Mouse (Mus musculus) lung, embryonic 15.5 days (tissue): ENCODE data around the gene Amotl2. TPM values are rescaled to one million over a fixed set of nuclear protein-coding genes. Genes with fewer than 3 reads are reported as not detected.

Experiments
- ATAC-seq: fragments of 200-750 bp; cut with Nextera tagmentation; 2 replicates; pipeline ENCODE4 v1.8.0; 2017; ENCODE audit warnings: moderate number of reproducible peaks, borderline replicate concordance; ENCODE audit not compliant: low FRiP score, low TSS enrichment; ENCODE audit errors: extremely low read depth
- H3K27ac ChIP-seq: fragments of 300-500 bp; sonication (generic); 2 replicates; pipeline ENCODE4 v1.5.1; 2015; ENCODE audit warnings: moderate library complexity, mild to moderate bottlenecking, inconsistent platforms
- H3K27me3 ChIP-seq: fragments of 300-500 bp; sonication (generic); 2 replicates; pipeline ENCODE4 v1.6.1; 2015; ENCODE audit warnings: inconsistent platforms
- H3K36me3 ChIP-seq: fragments of 300-500 bp; sonication (generic); 2 replicates; pipeline ENCODE4 v1.6.1; 2015; ENCODE audit warnings: inconsistent platforms
- H3K4me1 ChIP-seq: fragments of 300-500 bp; sonication (generic); 2 replicates; pipeline ENCODE4 v1.6.1; 2015; ENCODE audit warnings: inconsistent platforms
- H3K4me2 ChIP-seq: fragments of 300-500 bp; sonication (generic); 2 replicates; pipeline ENCODE4 v1.6.1; 2015; ENCODE audit warnings: inconsistent platforms, mild to moderate bottlenecking, moderate library complexity
- H3K4me3 ChIP-seq: fragments of 300-500 bp; sonication (generic); 2 replicates; pipeline ENCODE4 v1.5.1; 2015; ENCODE audit warnings: mild to moderate bottlenecking, inconsistent platforms
- H3K9ac ChIP-seq: fragments of 300-500 bp; sonication (generic); 2 replicates; pipeline ENCODE4 v1.6.1; 2015; ENCODE audit warnings: inconsistent platforms
- H3K9me3 ChIP-seq: fragments of 300-500 bp; sonication (generic); 2 replicates; pipeline ENCODE4 v1.6.1; 2016; ENCODE audit warnings: inconsistent platforms
- WGBS: fragments of 180-500 bp; shearing (Covaris S2); methylation state at CpG from one replicate; pipeline ENCODE4 v1.1.7; 2015; 5-methylcytosine and 5-hydroxymethylcytosine counted together
- polyA plus RNA-seq: library from polyadenylated mRNA; unstranded; fragments of >200 nt; fragmentation: Nextera tagmentation; extraction: Ambion mirVana; gene quantifications from 2 replicates; pipeline ENCODE4 v1.2.1, GENCODE M21; 2015

Gene Amotl2
- polyA plus RNA-seq, 1 experiment from 2014 or later = 47.0 TPM

DNA sequence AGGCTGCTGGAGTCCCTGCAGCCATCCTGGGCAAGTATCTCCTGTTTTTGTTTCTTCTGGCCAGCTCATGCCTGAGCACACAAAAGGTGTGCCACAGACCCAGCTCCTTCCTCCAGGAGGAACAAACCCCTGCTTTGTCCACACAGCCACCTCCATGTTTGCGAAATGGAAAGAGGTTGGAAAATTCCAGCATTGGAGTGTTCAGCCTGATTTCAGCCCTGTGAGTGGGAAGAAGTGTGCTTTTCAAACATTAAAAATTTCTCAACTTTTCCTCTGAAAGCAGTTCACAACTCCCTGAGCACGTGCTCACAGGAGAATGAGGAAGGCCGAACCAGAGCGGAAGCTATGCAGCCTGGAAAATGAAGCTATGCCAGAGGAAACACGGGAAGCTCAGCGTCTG, 15.4 kb upstream of the Amotl2 start:
- Histone ChIP-seq H3K4me2 (no peak overlapping the region), H3K4me3 (no peak overlapping the region), H3K27me3 (no peaks in the 10 kb centered on the region), H3K36me3 (no peaks in the 10 kb centered on the region), H3K27ac (peak overlapping the region; percentile 85), H3K9me3 (no peaks in the 10 kb centered on the region), H3K4me1 (no peaks in the 10 kb centered on the region), H3K9ac (no peak overlapping the region)
- 0 out of 2 replicates have a peak, but pooled peaks have one; percentile 39 for ATAC-seq
- 55% methylated on average over 6 of the region's 6 CpGs for WGBS

DNA sequence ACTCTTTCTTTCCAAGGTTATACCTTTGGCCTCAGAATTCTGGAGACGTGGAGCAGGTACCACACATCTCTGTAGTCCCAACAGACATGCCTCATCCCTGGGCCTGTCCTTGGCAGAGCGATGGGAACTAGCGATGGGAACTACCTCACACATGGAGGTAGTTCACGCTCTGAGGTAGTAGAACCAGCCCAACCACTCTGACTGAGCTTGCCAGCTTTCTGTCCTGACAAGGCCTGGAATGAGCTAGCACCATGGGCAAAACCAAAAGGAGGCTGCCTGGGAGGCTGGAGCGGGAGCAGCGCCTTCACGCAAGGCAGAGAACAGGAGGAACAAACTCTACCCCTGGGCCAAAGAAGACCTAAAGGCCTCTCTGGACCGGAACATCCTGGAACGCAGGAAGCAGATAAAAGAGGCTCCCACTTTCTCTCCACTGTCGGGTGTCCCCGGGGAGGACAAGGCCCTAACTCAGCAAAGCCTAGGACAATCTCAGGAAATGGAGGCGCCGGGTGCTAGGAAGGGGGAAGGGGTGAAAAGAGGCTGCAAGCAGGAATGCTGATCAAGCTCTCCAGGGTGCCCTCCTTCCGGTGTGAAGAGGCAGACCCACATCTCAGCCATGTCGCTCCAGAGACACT, 6.9 kb upstream of the Amotl2 start:
- no peak overlapping the region for H3K9ac ChIP-seq
- no peaks in the 10 kb centered on the region for H3K27me3 ChIP-seq
- ATAC-seq = no peak
- no peaks in the 10 kb centered on the region for H3K36me3 ChIP-seq
- no peak overlapping the region for H3K4me2 ChIP-seq
- peak overlapping the region; percentile 34; the same call in 1 of the 2 replicates for H3K27ac ChIP-seq
- H3K9me3 ChIP-seq = no peaks in the 10 kb centered on the region
- peaks cover 27% of the 10 kb centered on the region for H3K4me1 ChIP-seq
- no peak overlapping the region for H3K4me3 ChIP-seq
- 47% methylated on average over 15 of the region's 15 CpGs for WGBS

DNA sequence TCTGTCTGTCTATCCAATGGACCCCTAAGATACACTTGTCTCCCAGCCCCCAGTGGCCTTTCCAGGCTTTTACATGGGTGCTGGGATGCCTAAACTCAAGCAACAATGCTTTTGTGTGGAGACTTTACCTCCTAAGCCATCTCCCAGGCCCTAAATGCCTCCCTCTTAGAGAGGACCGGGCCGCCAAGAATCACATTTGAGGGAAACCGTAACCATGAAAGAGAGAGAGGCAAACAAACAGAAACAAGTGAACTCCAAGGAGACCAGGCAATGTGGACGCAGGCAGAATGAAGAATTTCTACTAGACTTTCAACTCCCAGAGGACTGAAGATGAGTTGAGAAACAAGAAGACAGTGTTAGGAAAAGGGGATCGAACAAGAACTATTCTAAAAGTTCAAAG, 6.0 kb upstream of the Amotl2 start:
- Histone ChIP-seq H3K27me3 (no peaks in the 10 kb centered on the region), H3K27ac (no peak overlapping the region), H3K9me3 (no peaks in the 10 kb centered on the region), H3K9ac (no peak overlapping the region), H3K4me1 (peaks cover 36% of the 10 kb centered on the region), H3K4me3 (no peak overlapping the region), H3K36me3 (no peaks in the 10 kb centered on the region), H3K4me2 (no peak overlapping the region)
- WGBS = 68% methylated on average over 5 of the region's 5 CpGs
- no peak for ATAC-seq

DNA sequence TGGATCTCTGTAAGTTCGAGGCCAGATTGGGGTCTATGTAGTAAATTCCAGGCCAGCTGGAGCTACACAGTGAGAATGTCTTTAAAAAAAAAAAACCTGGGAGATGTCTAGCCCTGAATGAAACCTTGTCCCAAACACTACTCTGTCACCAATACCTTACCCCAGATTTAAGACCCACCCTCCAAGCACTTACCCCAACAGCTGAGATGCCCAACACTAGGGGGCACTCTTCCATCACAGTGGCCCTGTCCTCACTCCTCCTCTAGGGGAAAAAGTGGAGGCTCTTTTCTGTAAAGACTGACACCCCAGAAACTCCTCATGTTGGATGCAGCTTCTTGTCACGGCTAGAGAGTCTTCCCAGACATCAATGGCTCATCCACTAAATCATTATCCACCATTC, 2.7 kb upstream of the Amotl2 start:
- H3K4me2 ChIP-seq = no peak overlapping the region
- H3K27me3 ChIP-seq = no peaks in the 10 kb centered on the region
- WGBS = 43% methylated on average over 2 of the region's 2 CpGs
- H3K4me1 ChIP-seq = peaks cover 53% of the 10 kb centered on the region
- H3K27ac ChIP-seq = no peak overlapping the region
- ATAC-seq = no peak
- H3K9me3 ChIP-seq = no peaks in the 10 kb centered on the region
- no peaks in the 10 kb centered on the region for H3K36me3 ChIP-seq
- no peak overlapping the region for H3K9ac ChIP-seq
- H3K4me3 ChIP-seq = no peak overlapping the region

DNA sequence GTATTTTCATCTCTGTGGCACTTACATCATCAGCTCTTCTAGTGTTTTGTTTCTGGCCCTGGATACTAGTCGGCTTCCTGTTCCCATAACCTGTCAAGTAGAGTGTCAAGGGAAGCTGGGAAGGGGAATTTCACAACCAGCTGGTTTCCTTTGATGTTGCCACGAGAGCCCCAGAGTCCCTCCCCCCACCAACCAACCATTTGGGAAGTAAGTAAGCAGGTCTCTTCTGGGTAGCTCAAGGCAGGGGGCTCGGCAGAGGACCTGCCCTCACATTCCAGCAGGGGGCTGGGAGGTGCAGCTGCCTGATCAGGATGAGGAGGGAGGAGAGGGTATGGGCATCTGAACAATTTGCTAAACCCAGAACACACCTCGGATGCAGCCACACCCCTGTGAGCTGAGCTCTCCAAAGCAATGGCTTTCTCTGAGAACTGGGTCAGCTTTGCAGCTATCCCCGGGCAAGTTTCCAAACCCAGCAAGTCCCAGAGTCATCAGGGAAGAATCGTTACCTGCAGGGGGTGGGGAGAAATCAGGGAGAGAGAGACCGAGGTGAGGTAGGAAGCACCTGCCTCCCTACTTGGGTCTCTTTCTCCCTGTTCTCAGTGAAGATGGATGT, 1.5 kb upstream of the Amotl2 start:
- Histone ChIP-seq H3K9me3 (no peaks in the 10 kb centered on the region), H3K9ac (no peak overlapping the region), H3K27me3 (no peaks in the 10 kb centered on the region), H3K27ac (peak overlapping the region; percentile 80), H3K36me3 (no peaks in the 10 kb centered on the region), H3K4me2 (peak overlapping the region; percentile 20), H3K4me3 (no peak overlapping the region), H3K4me1 (peaks cover 49% of the 10 kb centered on the region)
- 7% methylated on average over 7 of the region's 7 CpGs for WGBS
- no peak for ATAC-seq

DNA sequence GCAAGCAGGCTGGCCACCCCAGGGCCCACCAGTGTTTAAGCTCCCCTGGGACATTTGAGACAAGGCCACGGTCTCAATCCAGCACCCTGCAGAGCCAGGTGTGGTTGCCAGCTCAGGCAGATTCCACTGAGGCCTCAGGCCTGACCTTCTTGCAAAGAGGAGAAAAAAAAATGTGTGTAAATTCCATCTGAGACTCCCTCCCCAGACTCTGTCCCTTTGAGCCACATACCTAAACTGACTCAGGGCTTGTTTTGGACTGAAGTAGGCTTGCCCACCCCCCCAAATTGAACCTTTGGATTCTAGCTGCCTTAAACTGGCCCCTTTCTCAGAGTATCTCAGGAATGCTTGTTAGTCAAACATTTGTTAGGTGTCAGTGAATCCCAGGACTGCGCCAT, 969 bp upstream of the Amotl2 start:
- WGBS = 37% methylated on average over 2 of the region's 2 CpGs
- no peak overlapping the region for H3K4me3 ChIP-seq
- H3K9me3 ChIP-seq = no peaks in the 10 kb centered on the region
- no peak overlapping the region; the same call in 1 of the 2 replicates for H3K4me2 ChIP-seq
- ATAC-seq = no peak
- no peaks in the 10 kb centered on the region for H3K27me3 ChIP-seq
- H3K9ac ChIP-seq = no peak overlapping the region
- peak overlapping the region; percentile 80 for H3K27ac ChIP-seq
- peaks cover 4% of the 10 kb centered on the region for H3K36me3 ChIP-seq
- H3K4me1 ChIP-seq = peaks cover 49% of the 10 kb centered on the region

DNA sequence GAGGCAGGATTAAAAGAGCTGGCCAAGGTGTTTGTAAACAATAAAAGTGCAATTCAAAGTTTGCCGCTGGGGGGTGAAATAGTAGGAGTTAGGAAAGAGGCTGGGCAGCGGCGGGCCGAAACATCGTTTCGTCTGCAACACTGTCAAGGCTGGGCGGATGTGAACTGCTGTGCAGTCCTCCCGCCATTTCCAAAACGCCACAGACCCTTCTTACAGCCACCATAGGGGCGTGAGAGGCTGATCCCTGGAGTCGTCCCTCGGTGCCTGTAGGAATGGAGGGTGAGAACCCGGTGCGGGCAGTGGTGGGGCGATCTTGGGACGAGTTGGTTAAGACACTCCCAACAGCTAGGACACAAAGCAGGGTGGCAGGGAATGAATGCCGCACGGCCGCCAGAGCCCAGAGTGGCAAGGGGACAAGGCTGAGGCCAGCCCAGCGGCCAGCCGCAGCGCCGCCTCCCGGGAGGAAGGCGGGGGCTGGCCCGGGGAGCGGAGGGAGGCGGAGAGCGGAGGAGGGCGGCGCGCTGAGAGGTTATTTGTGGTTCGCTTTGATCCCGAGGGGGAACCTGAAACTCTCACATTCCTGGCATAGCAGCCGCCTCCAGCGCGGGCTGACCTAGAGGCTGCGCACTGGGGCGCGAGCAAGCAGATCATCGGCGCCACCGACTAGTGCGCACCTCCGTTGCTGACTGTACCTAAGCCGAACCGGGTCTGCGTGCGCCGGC, 853 bp downstream of the Amotl2 start:
- H3K4me3 ChIP-seq = peak overlapping the region; percentile 86
- H3K4me1 ChIP-seq = peaks cover 66% of the 10 kb centered on the region
- no peaks in the 10 kb centered on the region for H3K27me3 ChIP-seq
- H3K36me3 ChIP-seq = peaks cover 14% of the 10 kb centered on the region
- peak; percentile 89 for ATAC-seq
- no peaks in the 10 kb centered on the region for H3K9me3 ChIP-seq
- peak overlapping the region; percentile 96 for H3K9ac ChIP-seq
- peak overlapping the region; percentile 82 for H3K4me2 ChIP-seq
- under 1% methylated on average over 50 of the region's 50 CpGs for WGBS
- H3K27ac ChIP-seq = peak overlapping the region; percentile 99

DNA sequence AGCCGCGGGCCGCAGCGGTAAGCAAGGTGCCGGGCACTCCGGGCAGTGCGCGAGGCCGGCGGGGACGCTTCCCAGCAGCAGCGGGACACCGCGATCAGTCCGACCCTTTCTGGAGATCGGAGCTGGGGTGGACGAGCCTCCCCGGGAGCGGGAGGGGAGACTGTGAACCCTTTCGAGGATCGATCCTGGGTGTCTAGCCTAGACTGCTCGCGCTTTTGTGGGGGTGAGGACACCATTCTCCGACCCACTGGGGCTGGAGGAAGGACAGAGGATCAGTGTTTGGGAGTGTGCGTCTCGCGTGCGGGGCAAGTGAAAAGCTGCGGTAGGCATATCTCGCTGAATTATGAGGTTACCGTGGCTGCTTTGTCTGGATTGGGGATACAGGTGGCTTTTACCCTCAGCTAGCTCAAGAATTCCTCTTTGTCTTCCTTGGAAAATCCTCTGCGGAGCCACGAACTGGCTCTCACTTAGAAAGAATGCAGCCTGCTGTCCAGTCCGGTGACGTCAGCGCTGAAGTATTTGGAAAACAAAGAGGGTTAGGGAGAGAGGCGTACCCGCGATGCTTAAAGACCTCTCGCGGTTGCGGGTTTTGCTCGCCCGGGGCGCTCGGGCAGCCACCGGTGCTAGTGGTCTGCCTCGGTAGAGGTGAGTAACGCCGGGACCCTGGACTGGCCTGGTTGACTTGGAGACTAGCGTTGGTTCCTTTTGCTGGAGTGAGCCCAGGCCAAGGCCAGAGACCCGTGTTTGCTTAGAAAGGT, 1.6 kb downstream of the Amotl2 start:
- H3K4me1 ChIP-seq = peaks cover 73% of the 10 kb centered on the region
- peak overlapping the region; percentile 82 for H3K4me2 ChIP-seq
- no peaks in the 10 kb centered on the region for H3K27me3 ChIP-seq
- peaks cover 22% of the 10 kb centered on the region for H3K36me3 ChIP-seq
- H3K9ac ChIP-seq = peak overlapping the region; percentile 96
- no peaks in the 10 kb centered on the region for H3K9me3 ChIP-seq
- WGBS = 1% methylated on average over 52 of the region's 52 CpGs
- ATAC-seq = peak; percentile 58
- H3K4me3 ChIP-seq = peak overlapping the region; percentile 86
- peak overlapping the region; percentile 99 for H3K27ac ChIP-seq

DNA sequence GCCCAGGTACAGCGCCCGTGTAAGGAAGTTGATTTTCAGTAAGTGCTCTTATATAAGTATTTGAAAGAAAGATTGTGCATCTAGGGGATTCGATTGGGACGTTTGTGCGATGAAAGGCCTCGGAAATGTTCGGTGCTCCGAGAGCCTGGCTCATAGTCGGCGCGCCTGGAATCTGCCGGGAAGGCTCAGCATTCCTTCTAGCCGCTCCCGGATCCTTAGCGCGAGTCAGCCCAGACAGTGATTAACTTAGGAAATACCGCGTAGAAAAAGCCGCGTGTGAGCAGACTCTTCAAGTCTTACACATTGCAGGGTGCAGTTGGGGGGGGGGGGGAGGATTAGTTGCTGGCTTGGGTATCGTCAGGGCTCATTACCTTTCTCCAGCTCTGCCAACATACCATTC, 2.2 kb downstream of the Amotl2 start:
- H3K4me3 ChIP-seq = peak overlapping the region; percentile 86
- no peaks in the 10 kb centered on the region for H3K9me3 ChIP-seq
- peaks cover 79% of the 10 kb centered on the region for H3K4me1 ChIP-seq
- H3K36me3 ChIP-seq = peaks cover 28% of the 10 kb centered on the region
- ATAC-seq = no peak
- no peaks in the 10 kb centered on the region for H3K27me3 ChIP-seq
- peak overlapping the region; percentile 99 for H3K27ac ChIP-seq
- H3K4me2 ChIP-seq = peak overlapping the region; percentile 82
- H3K9ac ChIP-seq = peak overlapping the region; percentile 96
- under 1% methylated on average over 21 of the region's 21 CpGs for WGBS

GRCm38 (mm10) chr9:102719085-102719484, 2.6 kb downstream of the Amotl2 start:
- Histone ChIP-seq H3K27ac (peak overlapping the region; percentile 99), H3K9ac (peak overlapping the region; percentile 96), H3K4me1 (peaks cover 80% of the 10 kb centered on the region), H3K9me3 (no peaks in the 10 kb centered on the region), H3K4me2 (peak overlapping the region; percentile 82), H3K27me3 (no peaks in the 10 kb centered on the region), H3K4me3 (peak overlapping the region; percentile 86), H3K36me3 (peaks cover 32% of the 10 kb centered on the region)
- WGBS = 9% methylated on average over 4 of the region's 4 CpGs
- ATAC-seq = no peak

GRCm38 (mm10) chr9:102719936-102720566, 3.6 kb downstream of the Amotl2 start:
- WGBS = 36% methylated on average over 17 of the region's 17 CpGs
- peak overlapping the region; percentile 82 for H3K4me2 ChIP-seq
- no peak for ATAC-seq
- no peaks in the 10 kb centered on the region for H3K9me3 ChIP-seq
- H3K27ac ChIP-seq = peak overlapping the region; percentile 32; the same call in 1 of the 2 replicates
- H3K4me3 ChIP-seq = peak overlapping the region; percentile 86
- H3K36me3 ChIP-seq = peaks cover 41% of the 10 kb centered on the region
- peaks cover 80% of the 10 kb centered on the region for H3K4me1 ChIP-seq
- H3K27me3 ChIP-seq = no peaks in the 10 kb centered on the region
- H3K9ac ChIP-seq = peak overlapping the region; percentile 96
